Mouse (Mus musculus) embryonic facial prominence, embryonic 15.5 days (tissue): ENCODE measurements at regions not wholly inside any gene's neighbourhood (a gene's known extent, or its start where the extent isn't known, plus 50 kb on each side); places are given as distances from the start of the nearest gene placed in this dataset. TPM values are rescaled to one million over a fixed set of nuclear protein-coding genes. Genes with fewer than 3 reads are reported as not detected.

Experiments
- microRNA-seq: library from miRNA; unstranded; fragments of <30 nt; microRNA quantifications from one replicate; pipeline ENCODE4, GENCODE M21; 2016; ENCODE audit warnings: borderline number of aligned reads

Small RNA genes lying in the stretch of these regions (microRNA-seq; reads per million reads assigned to microRNA genes)
- gene Gm24567, result not detected
